Mouse (Mus musculus): ENCODE measurements around the gene Spata16. TPM values are rescaled to one million over a fixed set of nuclear protein-coding genes. Genes with fewer than 3 reads are reported as not detected.

Spata16 gene
- total RNA-seq, 1 experiment: not detected

DNA sequence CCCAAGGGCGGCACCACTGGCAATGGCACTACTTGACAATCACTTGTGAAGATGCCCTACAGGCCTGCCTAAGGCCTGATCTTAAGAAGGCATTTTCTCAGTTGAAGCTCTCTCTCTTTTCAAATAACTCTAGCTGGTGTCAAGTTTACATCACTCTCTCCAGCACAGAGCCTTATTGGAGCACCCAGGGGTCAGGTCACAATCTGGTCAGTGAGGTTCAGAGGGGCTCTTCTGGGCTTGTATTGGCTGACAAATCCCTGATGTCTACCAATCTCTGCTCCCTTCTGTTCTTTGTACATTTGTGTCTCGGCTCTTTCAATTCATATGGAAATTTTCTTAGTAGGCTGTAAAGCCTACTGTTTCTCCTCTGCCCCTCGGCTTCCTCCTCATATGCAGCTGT lies 390.5 kb downstream of the Spata16 start:
- H3K9ac ChIP-seq (ENCODE audit: insufficient read depth, low read depth, low read length, poor library complexity, severe bottlenecking): no peak overlapping the region
- H3K36me3 ChIP-seq (ENCODE audit: control insufficient read depth, insufficient read depth, low read length, poor library complexity, severe bottlenecking): no peaks in the 10 kb centered on the region
- no peak overlapping the region for H3K4me3 ChIP-seq (ENCODE audit: insufficient read depth in 1 of 2, low read depth in 1 of 2, low read length in 2 of 2, poor library complexity in 1 of 2, severe bottlenecking in 1 of 2)
- in situ Hi-C loops (cut with MboI; ENCODE audit: low sequenced_read_pairs in 2 of 2, unreplicated experiment in 2 of 2): no loop called here
- TF ChIP-seq ZC3H11A (IDR thresholded peaks at IDR 0.05; ENCODE audit: borderline replicate concordance, low read depth, low read length) (no peak), CHD2 (IDR thresholded peaks at IDR 0.05; ENCODE audit: low read depth, low read length) (no peak)
- peaks cover 0 to 3% of the 10 kb centered on the region in 2 experiments; a peak in 2 of 4 replicates for H3K4me1 ChIP-seq (ENCODE audit: control insufficient read depth in 2 of 2, insufficient read depth in 2 of 2, low read length in 2 of 2, poor library complexity in 1 of 2)
- H3K27ac ChIP-seq (ENCODE audit: insufficient read depth, low read depth, low read length, poor library complexity, severe bottlenecking): no peak overlapping the region; the same call in 1 of the 2 replicates
- H3K9me3 ChIP-seq (ENCODE audit: control insufficient read depth, insufficient read depth, low read depth, low read length): no peaks in the 10 kb centered on the region
- DNase-seq (ENCODE audit: low read depth, low spot score): no peak

DNA sequence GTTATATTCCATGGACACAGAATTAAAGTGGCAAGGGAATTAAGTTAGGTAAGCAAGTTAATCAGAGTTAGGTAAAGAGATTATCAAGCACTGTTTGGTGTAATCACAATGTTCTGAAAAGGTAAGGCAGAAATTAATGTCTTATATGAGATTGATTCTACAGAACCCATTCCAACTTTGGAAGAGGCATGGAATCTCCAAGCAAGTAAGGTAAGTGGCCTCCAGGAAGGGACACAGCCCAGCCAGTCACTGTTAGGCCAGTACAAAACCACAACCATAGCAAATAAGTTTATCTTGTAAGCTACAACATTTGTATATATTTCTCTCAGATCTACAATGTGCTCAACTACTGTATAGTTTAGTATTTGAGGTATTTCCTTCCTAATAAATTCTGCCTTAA lies 391.1 kb downstream of the Spata16 start:
- H3K9me3 ChIP-seq (ENCODE audit: control insufficient read depth, insufficient read depth, low read depth, low read length): no peaks in the 10 kb centered on the region
- in situ Hi-C loops (cut with MboI; ENCODE audit: low sequenced_read_pairs in 2 of 2, unreplicated experiment in 2 of 2): no loop called here
- no peak for TF ChIP-seq HCFC1 (IDR thresholded peaks at IDR 0.05; ENCODE audit: borderline replicate concordance, insufficient read depth, low read length)
- TF ChIP-seq ZC3H11A (IDR thresholded peaks at IDR 0.05; ENCODE audit: borderline replicate concordance, low read depth, low read length): no peak
- no peak for TF ChIP-seq CHD2 (IDR thresholded peaks at IDR 0.05; ENCODE audit: low read depth, low read length)
- TF ChIP-seq MAFK (IDR thresholded peaks at IDR 0.05; ENCODE audit: insufficient read depth, low read depth, low read length): no peak
- no peak for TF ChIP-seq ZNF384 (IDR thresholded peaks at IDR 0.05; ENCODE audit: low read depth, low read length)

DNA sequence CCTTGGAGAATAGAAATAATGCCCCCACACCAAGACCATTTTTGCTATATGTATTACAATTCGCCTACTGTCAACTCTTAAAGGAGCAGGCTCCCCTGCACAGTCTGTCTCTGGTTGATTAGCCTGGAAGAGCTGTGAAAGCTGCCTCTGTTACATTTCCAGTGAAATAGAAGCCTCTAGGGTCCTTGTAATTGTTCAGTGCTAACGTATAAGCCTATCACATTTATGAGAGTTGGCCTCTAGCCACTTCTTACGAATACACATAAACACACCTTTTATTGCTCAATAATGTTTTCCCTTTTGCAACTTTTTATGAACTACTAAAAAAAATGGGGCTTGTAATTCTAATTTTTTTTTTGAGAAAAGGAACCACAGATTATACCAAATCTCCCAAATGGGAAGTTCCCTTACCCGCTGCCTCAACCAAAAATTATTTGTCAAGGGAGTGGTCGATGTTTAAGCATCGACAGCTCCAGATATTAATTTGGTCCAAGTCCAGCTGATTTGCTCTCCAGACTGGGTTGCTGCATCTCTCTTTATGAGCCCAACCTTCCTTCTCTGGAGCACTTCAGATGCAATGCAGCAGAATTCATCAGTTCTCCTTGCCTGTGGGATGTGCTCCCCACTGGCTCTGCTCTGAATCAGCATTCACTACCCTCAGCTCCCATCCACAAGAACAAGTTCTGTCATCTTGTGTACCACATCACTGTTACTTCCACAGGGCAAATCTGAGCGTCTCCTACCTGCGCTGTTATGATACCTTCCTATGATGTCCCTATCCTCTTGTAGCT lies 392.8 kb downstream of the Spata16 start:
- no peak overlapping the region for H3K4me3 ChIP-seq (ENCODE audit: insufficient read depth in 1 of 2, low read depth in 1 of 2, low read length in 2 of 2, poor library complexity in 1 of 2, severe bottlenecking in 1 of 2)
- TF ChIP-seq MAFK (IDR thresholded peaks at IDR 0.05; ENCODE audit: insufficient read depth, low read depth, low read length): no peak
- H3K36me3 ChIP-seq (ENCODE audit: control insufficient read depth, insufficient read depth, low read length, poor library complexity, severe bottlenecking): no peaks in the 10 kb centered on the region
- no peaks in the 10 kb centered on the region for H3K9me3 ChIP-seq (ENCODE audit: control insufficient read depth, insufficient read depth, low read depth, low read length)
- peaks cover 0 to 3% of the 10 kb centered on the region in 2 experiments; a peak in 2 of 4 replicates for H3K4me1 ChIP-seq (ENCODE audit: control insufficient read depth in 2 of 2, insufficient read depth in 2 of 2, low read length in 2 of 2, poor library complexity in 1 of 2)
- no peak for DNase-seq (ENCODE audit: low read depth, low spot score)
- no peak overlapping the region for H3K27ac ChIP-seq (ENCODE audit: insufficient read depth, low read depth, low read length, poor library complexity, severe bottlenecking)
- in situ Hi-C loops (cut with MboI; ENCODE audit: low sequenced_read_pairs in 2 of 2, unreplicated experiment in 2 of 2): no loop called here
- H3K9ac ChIP-seq (ENCODE audit: insufficient read depth, low read depth, low read length, poor library complexity, severe bottlenecking): no peak overlapping the region

More for the DNA sequence above, 391.1 kb downstream of the Spata16 start:
- Histone ChIP-seq H3K4me3 (ENCODE audit: insufficient read depth in 1 of 2, low read depth in 1 of 2, low read length in 2 of 2, poor library complexity in 1 of 2, severe bottlenecking in 1 of 2) (no peak overlapping the region), H3K27ac (ENCODE audit: insufficient read depth, low read depth, low read length, poor library complexity, severe bottlenecking) (no peak overlapping the region), H3K36me3 (ENCODE audit: control insufficient read depth, insufficient read depth, low read length, poor library complexity, severe bottlenecking) (no peaks in the 10 kb centered on the region), H3K4me1 (ENCODE audit: control insufficient read depth in 2 of 2, insufficient read depth in 2 of 2, low read length in 2 of 2, poor library complexity in 1 of 2) (peaks cover 0 to 3% of the 10 kb centered on the region in 2 experiments; a peak in 2 of 4 replicates), H3K9ac (ENCODE audit: insufficient read depth, low read depth, low read length, poor library complexity, severe bottlenecking) (no peak overlapping the region)
- DNase-seq (ENCODE audit: low read depth, low spot score): no peak
